Mouse (Mus musculus): ENCODE measurements at regions not wholly inside any gene's neighbourhood (a gene's known extent, or its start where the extent isn't known, plus 50 kb on each side); places are given as distances from the start of the nearest gene placed in this dataset.

- Histone ChIP-seq H3K36me3 (ENCODE audit: control insufficient read depth) (no peaks in the 10 kb centered on the region), H3K9me3 (ENCODE audit: control insufficient read depth, low read length) (no peaks in the 10 kb centered on the region), H3K27me3 (ENCODE audit: control insufficient read depth) (no peaks in the 10 kb centered on the region), H3K4me3 (replicated peaks) (no peak overlapping the region), H3K4me1 (ENCODE audit: control insufficient read depth) (no peaks in the 10 kb centered on the region)
- TF ChIP-seq TAL1 (IDR thresholded peaks at IDR 0.05; ENCODE audit: low read length) (no peak), GATA1 (IDR thresholded peaks at IDR 0.05; ENCODE audit: low read length) (no peak)
Measured at GRCm38 (mm10) chr2:75202587-75203220, 377.1 kb downstream of the Mtx2 start.

GRCm38 (mm10) chr2:75208821-75209758 is 383.5 kb downstream of the Mtx2 start:
- H3K4me1 ChIP-seq (ENCODE audit: control insufficient read depth), result no peaks in the 10 kb centered on the region
- no peaks in the 10 kb centered on the region for H3K9me3 ChIP-seq (ENCODE audit: control insufficient read depth, low read length)
- no peak for TF ChIP-seq GATA1 (IDR thresholded peaks at IDR 0.05; ENCODE audit: low read length)
- no peaks in the 10 kb centered on the region for H3K36me3 ChIP-seq (ENCODE audit: control insufficient read depth)
- no peak overlapping the region for H3K4me3 ChIP-seq (replicated peaks)
- H3K27me3 ChIP-seq (ENCODE audit: control insufficient read depth), result no peaks in the 10 kb centered on the region

DNA sequence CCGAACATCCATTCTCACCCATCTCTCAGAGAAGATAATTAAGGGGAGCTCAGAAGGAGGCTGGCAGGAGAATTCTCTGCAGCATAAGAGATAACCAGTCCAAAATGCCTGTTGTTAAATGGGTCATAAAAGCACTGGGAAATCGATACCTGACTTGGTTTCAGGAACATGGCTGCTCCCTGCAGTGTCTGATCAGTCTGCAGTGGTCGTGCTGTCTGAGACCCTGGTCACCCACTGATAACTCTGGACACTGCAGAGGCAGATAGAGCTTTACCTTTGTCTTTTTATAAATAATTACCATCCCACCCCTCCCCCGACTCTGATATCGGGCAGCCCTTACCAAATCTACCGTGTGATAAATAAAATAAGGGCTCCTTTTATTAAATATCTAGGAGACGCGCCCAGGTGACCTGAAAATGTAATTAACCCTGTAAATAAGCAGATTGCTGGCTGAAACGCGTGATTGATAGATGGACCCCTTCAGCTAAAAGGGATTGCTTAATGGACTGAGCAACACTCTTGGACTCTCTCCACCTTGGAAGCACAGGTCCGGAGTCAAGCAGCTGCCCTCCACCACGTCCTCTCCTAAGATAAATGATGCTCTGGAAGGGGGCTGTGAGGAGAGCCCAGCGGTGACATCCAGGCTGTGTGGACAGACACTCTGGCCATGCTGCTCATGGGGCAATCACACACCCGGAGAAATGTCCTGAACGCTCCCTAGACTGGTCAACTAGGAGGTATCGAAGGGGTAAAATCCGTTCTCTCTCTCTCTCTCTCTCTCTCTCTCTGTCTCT is 384.4 kb downstream of the Mtx2 start:
- TF ChIP-seq GATA1 (IDR thresholded peaks at IDR 0.05; ENCODE audit: low read length) (no peak), TAL1 (IDR thresholded peaks at IDR 0.05; ENCODE audit: low read length) (no peak)
- Histone ChIP-seq H3K27me3 (ENCODE audit: control insufficient read depth) (no peaks in the 10 kb centered on the region), H3K4me1 (ENCODE audit: control insufficient read depth) (no peaks in the 10 kb centered on the region), H3K4me3 (replicated peaks) (no peak overlapping the region), H3K36me3 (ENCODE audit: control insufficient read depth) (no peaks in the 10 kb centered on the region), H3K9me3 (ENCODE audit: control insufficient read depth, low read length) (no peaks in the 10 kb centered on the region)

GRCm38 (mm10) chr2:75216931-75217330 is 391.3 kb downstream of the Mtx2 start:
- H3K36me3 ChIP-seq (ENCODE audit: control insufficient read depth), result no peaks in the 10 kb centered on the region
- H3K27me3 ChIP-seq (ENCODE audit: control insufficient read depth), result no peaks in the 10 kb centered on the region
- no peak for TF ChIP-seq TAL1 (IDR thresholded peaks at IDR 0.05; ENCODE audit: low read length)
- no peak for TF ChIP-seq GATA1 (IDR thresholded peaks at IDR 0.05; ENCODE audit: low read length)
- no peak overlapping the region for H3K4me3 ChIP-seq (replicated peaks)
- no peaks in the 10 kb centered on the region for H3K4me1 ChIP-seq (ENCODE audit: control insufficient read depth)
- H3K9me3 ChIP-seq (ENCODE audit: control insufficient read depth, low read length), result no peaks in the 10 kb centered on the region

DNA sequence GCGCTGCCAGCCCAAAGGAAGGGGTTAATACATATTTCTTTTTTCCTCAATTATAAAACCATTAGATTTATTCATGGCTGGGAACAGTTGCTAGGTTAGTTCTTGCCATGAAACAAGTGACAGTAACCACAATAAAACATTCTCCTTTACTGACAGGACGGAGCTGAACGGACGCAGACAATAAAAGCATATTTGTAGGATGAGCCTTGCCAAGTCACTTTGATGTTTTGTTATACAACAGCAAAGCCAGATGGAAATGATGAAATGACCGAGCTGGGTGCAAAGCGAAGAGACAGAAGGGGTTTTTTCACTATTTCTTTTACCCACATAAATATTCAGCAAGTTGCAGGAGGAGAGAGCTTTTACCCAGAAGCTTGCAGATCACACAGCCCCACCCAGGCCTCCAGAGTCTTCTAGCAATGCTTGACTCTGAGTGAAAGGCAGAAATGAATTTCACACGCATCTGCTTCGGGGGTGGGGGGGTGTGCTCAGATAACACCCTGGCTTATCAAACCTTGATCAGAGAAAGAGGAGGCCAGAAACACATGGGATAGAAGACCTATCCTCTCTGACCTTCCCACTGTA is 395.3 kb downstream of the Mtx2 start:
- H3K36me3 ChIP-seq (ENCODE audit: control insufficient read depth), result no peaks in the 10 kb centered on the region
- no peaks in the 10 kb centered on the region for H3K9me3 ChIP-seq (ENCODE audit: control insufficient read depth, low read length)
- H3K4me3 ChIP-seq (replicated peaks), result no peak overlapping the region
- no peaks in the 10 kb centered on the region for H3K4me1 ChIP-seq (ENCODE audit: control insufficient read depth)
- TF ChIP-seq TAL1 (IDR thresholded peaks at IDR 0.05; ENCODE audit: low read length) (no peak), GATA1 (IDR thresholded peaks at IDR 0.05; ENCODE audit: low read length) (no peak)
- H3K27me3 ChIP-seq (ENCODE audit: control insufficient read depth), result no peaks in the 10 kb centered on the region

DNA sequence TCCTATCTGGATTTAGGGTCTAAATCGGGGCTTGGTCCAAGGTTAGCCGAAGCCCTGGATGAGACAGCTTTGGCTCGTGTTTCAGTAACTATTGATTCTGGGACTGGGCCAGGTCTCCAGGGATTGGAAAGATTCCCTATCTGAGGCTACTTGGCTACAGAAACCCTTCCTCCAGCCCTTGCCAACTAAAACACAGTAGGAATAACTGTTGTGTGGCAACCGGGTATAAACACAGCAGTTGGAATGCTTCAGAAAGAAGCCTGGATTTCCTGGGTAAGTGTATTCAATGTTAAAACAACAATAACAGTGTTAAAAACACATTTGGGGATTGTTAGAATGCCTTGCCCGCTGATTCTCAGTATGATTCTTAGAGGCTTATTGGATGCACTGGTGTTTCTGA is 398.8 kb downstream of the Mtx2 start:
- Histone ChIP-seq H3K4me1 (ENCODE audit: control insufficient read depth) (no peaks in the 10 kb centered on the region), H3K9me3 (ENCODE audit: control insufficient read depth, low read length) (no peaks in the 10 kb centered on the region), H3K36me3 (ENCODE audit: control insufficient read depth) (no peaks in the 10 kb centered on the region), H3K4me3 (replicated peaks) (no peak overlapping the region), H3K27me3 (ENCODE audit: control insufficient read depth) (no peaks in the 10 kb centered on the region)
- no peak for TF ChIP-seq TAL1 (IDR thresholded peaks at IDR 0.05; ENCODE audit: low read length)
- TF ChIP-seq GATA1 (IDR thresholded peaks at IDR 0.05; ENCODE audit: low read length), result no peak

DNA sequence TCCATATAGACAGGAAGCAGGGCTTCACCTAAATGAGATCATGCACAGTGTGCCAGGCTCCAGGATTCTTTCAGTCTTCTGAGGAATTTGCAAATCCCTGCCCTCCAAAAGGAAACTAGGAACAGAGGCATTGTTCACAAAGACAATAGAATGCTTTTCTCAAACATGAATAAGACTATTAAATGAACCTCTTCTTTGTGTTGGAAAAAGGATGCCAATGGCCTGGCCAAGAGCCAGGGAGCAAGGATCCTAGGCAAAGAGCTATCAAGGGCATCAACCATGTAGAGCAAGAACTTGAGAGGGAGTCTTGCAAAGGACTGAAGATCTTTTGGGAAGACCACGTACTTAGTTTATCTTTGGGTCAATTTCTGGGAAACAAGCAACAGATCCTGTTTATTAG is 415.4 kb downstream of the Mtx2 start:
- no peak for TF ChIP-seq TAL1 (IDR thresholded peaks at IDR 0.05; ENCODE audit: low read length)
- TF ChIP-seq GATA1 (IDR thresholded peaks at IDR 0.05; ENCODE audit: low read length), result no peak
- no peaks in the 10 kb centered on the region for H3K4me1 ChIP-seq (ENCODE audit: control insufficient read depth)
- H3K9me3 ChIP-seq (ENCODE audit: control insufficient read depth, low read length), result no peaks in the 10 kb centered on the region
- H3K4me3 ChIP-seq (replicated peaks), result no peak overlapping the region
- no peaks in the 10 kb centered on the region for H3K36me3 ChIP-seq (ENCODE audit: control insufficient read depth)
- H3K27me3 ChIP-seq (ENCODE audit: control insufficient read depth), result no peaks in the 10 kb centered on the region

GRCm38 (mm10) chr2:75244311-75245033 is 414.6 kb upstream of the Hnrnpa3 start:
- TF ChIP-seq GATA1 (IDR thresholded peaks at IDR 0.05; ENCODE audit: low read length), result no peak
- no peak for TF ChIP-seq TAL1 (IDR thresholded peaks at IDR 0.05; ENCODE audit: low read length)
- no peaks in the 10 kb centered on the region for H3K36me3 ChIP-seq (ENCODE audit: control insufficient read depth)
- no peaks in the 10 kb centered on the region for H3K9me3 ChIP-seq (ENCODE audit: control insufficient read depth, low read length)
- no peaks in the 10 kb centered on the region for H3K27me3 ChIP-seq (ENCODE audit: control insufficient read depth)
- no peaks in the 10 kb centered on the region for H3K4me1 ChIP-seq (ENCODE audit: control insufficient read depth)
- no peak overlapping the region for H3K4me3 ChIP-seq (replicated peaks)

All from erythroblast, embryonic 14.5 days (primary cell).